Mouse (Mus musculus) lung, postnatal 0 days (tissue): ENCODE results near the gene AI464131.

Experiments
- CTCF ChIP-seq: IDR thresholded peaks from 2 replicates; pipeline ENCODE4 v1.5.1; 2016; ENCODE audit warnings: antibody characterized with exemption, mild to moderate bottlenecking
- EP300 ChIP-seq: IDR thresholded peaks from 2 replicates; pipeline ENCODE4 v1.6.1; 2016; ENCODE audit warnings: antibody characterized with exemption, mild to moderate bottlenecking, control low read depth

GRCm38 (mm10) chr4:41497995-41498845 is 4.7 kb downstream of the AI464131 start:
- TF ChIP-seq CTCF (no peak), EP300 (no peak)
